Mouse (Mus musculus): Measurements from ENCODE around the gene Anp32b. TPM values are rescaled to one million over a fixed set of nuclear protein-coding genes. Genes with fewer than 3 reads are reported as not detected.

Gene Anp32b
- total RNA-seq (2021), result 10 to 100 TPM; 58.1 to 66.6 TPM
- long read RNA-seq, experiment 1, transcript Anp32b-201 (7 exons, 1,716 nt), result major isoform, 74 of 93 reads
- long read RNA-seq, experiment 1, partial matches to known transcripts, result 1 of 93 reads
- long read RNA-seq, experiment 1, other reads (novel, unspliced or antisense), result 18 of 93 reads
- long read RNA-seq, experiment 2, transcript Anp32b-201 (7 exons, 1,716 nt), result major isoform, 38 of 53 reads
- long read RNA-seq, experiment 2, partial matches to known transcripts, result 2 of 53 reads
- long read RNA-seq, experiment 2, other reads (novel, unspliced or antisense), result 13 of 53 reads

- peak; percentile 97 for DNase-seq
- intact Hi-C loops (cut with DNase I), result loop anchor here (2.0 kb wide), 1 partner anchor 62 kb away; the partner anchor contains the start of gene Trmo
Measured at GRCm38 (mm10) chr4:46450519-46451131, at the start of gene Anp32b. Gene Anp32b (plus strand): TSS chr4:46450902.

- intact Hi-C loops (cut with DNase I), result no loop called here
Measured at GRCm38 (mm10) chr4:46404042-46404795, 46.5 kb upstream of the Anp32b start.

GRCm38 (mm10) chr4:46406966-46407703 is 43.6 kb upstream of the Anp32b start:
- intact Hi-C loops (cut with DNase I), result no loop called here
- no peak for DNase-seq

More at GRCm38 (mm10) chr4:46404042-46404795, 46.5 kb upstream of the Anp32b start:
- no peak for DNase-seq

GRCm38 (mm10) chr4:46410677-46411076 is 40.0 kb upstream of the Anp32b start:
- DNase-seq, result no peak
- intact Hi-C loops (cut with DNase I), result no loop called here

GRCm38 (mm10) chr4:46411489-46411888 is 39.2 kb upstream of the Anp32b start:
- peak; percentile 5 to 11 for DNase-seq
- intact Hi-C loops (cut with DNase I), result no loop called here

- intact Hi-C loops (cut with DNase I), result no loop called here
- DNase-seq, result no peak
Measured at GRCm38 (mm10) chr4:46412113-46412512, 38.6 kb upstream of the Anp32b start.

GRCm38 (mm10) chr4:46413406-46413805 is 37.3 kb upstream of the Anp32b start, which contains the start of gene Hemgn:
Gene Hemgn (minus strand): TSS chr4:46413506.
- no peak for DNase-seq
- intact Hi-C loops (cut with DNase I), result no loop called here

- intact Hi-C loops (cut with DNase I), result no loop called here
- DNase-seq, result peak in 1 of 2 experiments; percentile 6
Measured at GRCm38 (mm10) chr4:46417491-46417890, 33.2 kb upstream of the Anp32b start.

GRCm38 (mm10) chr4:46418851-46419250 is 31.9 kb upstream of the Anp32b start:
- DNase-seq, result no peak
- intact Hi-C loops (cut with DNase I), result no loop called here

GRCm38 (mm10) chr4:46422625-46423024 is 28.1 kb upstream of the Anp32b start:
- intact Hi-C loops (cut with DNase I), result no loop called here
- DNase-seq, result no peak

GRCm38 (mm10) chr4:46428903-46429499 is 21.7 kb upstream of the Anp32b start:
- no peak for DNase-seq
- intact Hi-C loops (cut with DNase I), result no loop called here

GRCm38 (mm10) chr4:46432339-46433036 is 18.2 kb upstream of the Anp32b start:
- intact Hi-C loops (cut with DNase I), result no loop called here
- DNase-seq, result no peak

GRCm38 (mm10) chr4:46442501-46442900 is 8.2 kb upstream of the Anp32b start:
- intact Hi-C loops (cut with DNase I), result no loop called here
- DNase-seq, result no peak

- DNase-seq, result no peak
- intact Hi-C loops (cut with DNase I), result no loop called here
Measured at GRCm38 (mm10) chr4:46445237-46445945, 5.3 kb upstream of the Anp32b start.

GRCm38 (mm10) chr4:46447461-46447860 is 3.2 kb upstream of the Anp32b start:
- intact Hi-C loops (cut with DNase I), result no loop called here
- DNase-seq, result no peak

- intact Hi-C loops (cut with DNase I), result no loop called here
- DNase-seq, result no peak
Measured at GRCm38 (mm10) chr4:46448886-46449285, 1.8 kb upstream of the Anp32b start.

GRCm38 (mm10) chr4:46450020-46450518 is 633 bp upstream of the Anp32b start:
- no peak for DNase-seq
- intact Hi-C loops (cut with DNase I), result loop anchor here (2.0 kb wide), 1 partner anchor 61 kb away; the partner anchor contains the start of gene Trmo

GRCm38 (mm10) chr4:46451240-46451757 is 597 bp downstream of the Anp32b start:
- intact Hi-C loops (cut with DNase I), result loop anchor here (2.0 kb wide), 1 partner anchor 62 kb away; the partner anchor contains the start of gene Trmo
- DNase-seq, result peak; percentile 81 to 83

Data from heart, postnatal 14 days (tissue).